Mouse (Mus musculus) forebrain, postnatal 0 days (tissue): Measurements from ENCODE around the gene Tjp2. TPM values are rescaled to one million over a fixed set of nuclear protein-coding genes. Genes with fewer than 3 reads are reported as not detected.

Experiments used
- ATAC-seq: fragments of 200-750 bp; cut with Nextera tagmentation; 2 replicates; pipeline ENCODE4 v1.8.0; 2017; ENCODE audit warnings: mild to moderate bottlenecking, moderate library complexity
- DNase-seq: peaks from one replicate; pipeline ENCODE4 v3.0.0-alpha.2; 2015
- H3K27ac ChIP-seq: fragments of 300-500 bp; sonication (generic); 2 replicates; pipeline ENCODE4 v1.5.1; 2014; ENCODE audit warnings: low read depth, mild to moderate bottlenecking, antibody characterized with exemption, low read length, moderate library complexity, mixed read lengths
- H3K27me3 ChIP-seq: fragments of 300-500 bp; sonication (generic); 2 replicates; pipeline ENCODE4 v1.6.1; 2014; ENCODE audit warnings: mild to moderate bottlenecking, low read length, mixed read lengths; ENCODE audit not compliant: insufficient read depth
- H3K36me3 ChIP-seq: fragments of 300-500 bp; sonication (generic); 2 replicates; pipeline ENCODE4 v1.6.1; 2014; ENCODE audit warnings: mild to moderate bottlenecking, moderate library complexity; ENCODE audit not compliant: insufficient read depth
- H3K4me1 ChIP-seq: fragments of 300-500 bp; sonication (generic); 2 replicates; pipeline ENCODE4 v1.6.1; 2014; ENCODE audit warnings: antibody characterized with exemption; ENCODE audit not compliant: insufficient read depth
- H3K4me2 ChIP-seq: fragments of 300-500 bp; sonication (generic); 2 replicates; pipeline ENCODE4 v1.6.1; 2014; ENCODE audit warnings: low read depth, mild to moderate bottlenecking, moderate library complexity
- H3K4me3 ChIP-seq: fragments of 300-500 bp; sonication (generic); 2 replicates; pipeline ENCODE4 v1.5.1; 2014; ENCODE audit warnings: low read depth, low read length, mixed read lengths
- H3K9ac ChIP-seq: fragments of 300-500 bp; sonication (generic); 2 replicates; pipeline ENCODE4 v1.6.1; 2014; ENCODE audit warnings: mild to moderate bottlenecking
- H3K9me3 ChIP-seq: fragments of 300-500 bp; sonication (generic); 2 replicates; pipeline ENCODE4 v1.6.1; 2016; ENCODE audit warnings: low read length
- CTCF ChIP-seq: sonication (generic); IDR thresholded peaks from 2 replicates; pipeline ENCODE4 v1.5.1; 2016; ENCODE audit warnings: antibody characterized with exemption, control low read depth, low read depth
- whole genome bisulfite sequencing: fragments of 180-500 bp; shearing (Covaris S2); extraction: QIAGEN DNeasy Blood & Tissue Kit; methylation state at CpG from one replicate; pipeline ENCODE4 v1.1.7; 2014; 5-methylcytosine and 5-hydroxymethylcytosine counted together
- polyA plus RNA-seq: library from polyadenylated mRNA; unstranded; fragments of >200 nt; fragmentation: Nextera tagmentation; extraction: Ambion mirVana; gene quantifications from 2 replicates; pipeline ENCODE4 v1.2.1, GENCODE M21; 2015
- total RNA-seq: library from RNA; depleted of rRNA; stranded (reverse); fragments of >200 nt; gene quantifications from 2 replicates; pipeline ENCODE4 v1.2.3, GENCODE M21; 2014

Tjp2 gene
- total and polyA plus RNA-seq, 2 experiments from 2014 or later, result 8.8 to 15.5 TPM

GRCm38 (mm10) chr19:24090366-24090765, 134.5 kb downstream of the Tjp2 start:
- no peak for ATAC-seq
- Histone ChIP-seq H3K4me2 (no peak overlapping the region), H3K9me3 (no peaks in the 10 kb centered on the region), H3K27ac (no peak overlapping the region), H3K9ac (no peak overlapping the region), H3K4me1 (no peaks in the 10 kb centered on the region), H3K27me3 (no peaks in the 10 kb centered on the region), H3K4me3 (no peak overlapping the region), H3K36me3 (0 out of 2 replicates have a peak, but pooled peaks cover 2% of the 10 kb centered on the region)
- DNase-seq, result no peak
- 95% methylated on average over 2 of the region's 2 CpGs for WGBS
- TF ChIP-seq CTCF, result no peak

GRCm38 (mm10) chr19:24085306-24085705, 139.5 kb downstream of the Tjp2 start:
- Histone ChIP-seq H3K36me3 (no peaks in the 10 kb centered on the region), H3K9me3 (no peaks in the 10 kb centered on the region), H3K4me3 (no peak overlapping the region), H3K9ac (no peak overlapping the region), H3K27ac (no peak overlapping the region), H3K4me1 (no peaks in the 10 kb centered on the region), H3K27me3 (no peaks in the 10 kb centered on the region), H3K4me2 (no peak overlapping the region)
- DNase-seq, result no peak
- no peak for TF ChIP-seq CTCF
- no peak for ATAC-seq
- WGBS, result 64% methylated on average over 2 of the region's 2 CpGs

- no peak overlapping the region for H3K4me2 ChIP-seq
- ATAC-seq, result no peak
Measured at GRCm38 (mm10) chr19:24080417-24081080, 144.3 kb downstream of the Tjp2 start.

GRCm38 (mm10) chr19:24077658-24078057, 147.2 kb downstream of the Tjp2 start:
- no peak for TF ChIP-seq CTCF
- Histone ChIP-seq H3K36me3 (no peaks in the 10 kb centered on the region), H3K9ac (no peak overlapping the region), H3K4me2 (no peak overlapping the region), H3K4me3 (no peak overlapping the region), H3K27me3 (no peaks in the 10 kb centered on the region), H3K4me1 (no peaks in the 10 kb centered on the region), H3K27ac (no peak overlapping the region), H3K9me3 (no peaks in the 10 kb centered on the region)
- ATAC-seq, result no peak
- 98% methylated on average over 3 of the region's 3 CpGs for WGBS
- DNase-seq, result no peak

More at GRCm38 (mm10) chr19:24080417-24081080, 144.3 kb downstream of the Tjp2 start:
- Histone ChIP-seq H3K27me3 (no peaks in the 10 kb centered on the region), H3K27ac (no peak overlapping the region), H3K4me3 (no peak overlapping the region), H3K4me1 (no peaks in the 10 kb centered on the region), H3K9ac (0 out of 2 replicates have a peak overlapping the region, but pooled peaks have one; percentile 10), H3K9me3 (no peaks in the 10 kb centered on the region), H3K36me3 (no peaks in the 10 kb centered on the region)
- 50% methylated on average over 8 of the region's 8 CpGs for WGBS
- TF ChIP-seq CTCF, result no peak
- DNase-seq, result no peak

GRCm38 (mm10) chr19:24076536-24076935, 148.3 kb downstream of the Tjp2 start:
- 93% methylated on average over 7 of the region's 7 CpGs for WGBS
- no peak overlapping the region for H3K27ac ChIP-seq
- H3K4me2 ChIP-seq, result no peak overlapping the region
- no peak overlapping the region for H3K4me3 ChIP-seq
- no peak for TF ChIP-seq CTCF
- no peaks in the 10 kb centered on the region for H3K4me1 ChIP-seq
- ATAC-seq (no peak), DNase-seq (no peak)
- no peaks in the 10 kb centered on the region for H3K27me3 ChIP-seq
- no peaks in the 10 kb centered on the region for H3K36me3 ChIP-seq
- H3K9me3 ChIP-seq, result no peaks in the 10 kb centered on the region
- H3K9ac ChIP-seq, result no peak overlapping the region

GRCm38 (mm10) chr19:24075927-24076326, 148.9 kb downstream of the Tjp2 start:
- WGBS, result 87% methylated on average over 8 of the region's 8 CpGs
- no peak for DNase-seq
- Histone ChIP-seq H3K4me3 (no peak overlapping the region), H3K9me3 (no peaks in the 10 kb centered on the region), H3K36me3 (no peaks in the 10 kb centered on the region), H3K27me3 (no peaks in the 10 kb centered on the region), H3K4me2 (no peak overlapping the region), H3K4me1 (no peaks in the 10 kb centered on the region), H3K9ac (no peak overlapping the region), H3K27ac (no peak overlapping the region)
- no peak for ATAC-seq
- TF ChIP-seq CTCF, result no peak

GRCm38 (mm10) chr19:24073155-24073554, 151.7 kb downstream of the Tjp2 start:
- H3K4me1 ChIP-seq, result no peaks in the 10 kb centered on the region
- no peaks in the 10 kb centered on the region for H3K36me3 ChIP-seq
- no peak overlapping the region for H3K4me3 ChIP-seq
- no peak for TF ChIP-seq CTCF
- no peak overlapping the region for H3K27ac ChIP-seq
- H3K9me3 ChIP-seq, result no peaks in the 10 kb centered on the region
- H3K4me2 ChIP-seq, result no peak overlapping the region
- no peak overlapping the region for H3K9ac ChIP-seq
- DNase-seq, result no peak
- WGBS, result 48% methylated on average over 4 of the region's 4 CpGs
- no peaks in the 10 kb centered on the region for H3K27me3 ChIP-seq
- no peak for ATAC-seq
